Mouse (Mus musculus): ENCODE measurements around the gene Eid3.

Gene Eid3

DNA sequence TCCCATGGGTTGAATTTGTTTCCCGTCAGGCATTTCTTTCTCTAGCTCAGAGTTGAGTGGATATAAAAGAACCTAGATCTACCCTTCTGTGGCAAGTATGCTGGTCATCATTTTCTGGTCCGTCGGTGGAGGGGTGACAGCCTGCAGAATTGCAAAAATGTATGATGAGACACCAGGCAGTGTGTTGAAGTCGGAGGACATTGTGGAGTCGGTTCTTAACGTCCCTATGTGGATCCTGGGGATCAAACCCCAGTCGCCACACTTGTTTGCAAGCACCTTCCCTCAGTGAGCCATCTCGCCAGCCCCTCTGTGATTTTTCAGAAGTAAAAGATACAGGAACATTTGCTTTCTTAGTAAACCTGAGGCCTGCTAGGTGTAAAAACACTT, 5.5 kb upstream of the Eid3 start:
- no peak for DNase-seq (ENCODE audit: low spot score)

DNA sequence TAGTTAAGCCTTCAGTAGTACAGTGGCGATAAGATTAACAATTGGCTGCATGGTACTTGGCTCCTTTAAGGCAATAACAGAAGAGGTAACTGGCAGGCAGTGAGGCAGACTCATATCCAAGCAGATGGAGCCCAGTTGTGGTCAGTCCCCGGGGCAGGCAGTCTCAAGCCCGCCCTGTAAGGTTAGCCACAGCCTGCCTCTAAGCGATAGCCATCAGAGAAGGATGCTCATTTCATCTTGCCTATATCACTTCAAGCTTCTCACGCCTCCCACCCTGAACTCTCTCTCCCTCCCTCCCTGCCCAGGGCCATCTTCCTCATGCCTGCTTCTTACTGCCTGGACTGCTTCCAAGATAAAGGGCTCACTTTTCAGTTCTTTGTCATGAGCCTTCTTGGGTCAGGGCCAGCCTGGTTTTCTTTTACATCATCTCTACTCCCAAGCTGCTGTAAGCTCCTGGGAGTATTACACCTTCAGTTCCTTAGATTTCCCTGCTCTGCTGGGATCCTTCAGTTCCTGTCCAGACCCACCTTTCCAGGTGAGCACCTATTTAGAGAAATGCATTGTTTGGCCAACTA, 3.2 kb upstream of the Eid3 start:
- no peak for DNase-seq (ENCODE audit: low spot score)

- no peak for DNase-seq (ENCODE audit: low spot score)
Measured at GRCm38 (mm10) chr10:82863827-82864226, 2.6 kb upstream of the Eid3 start.

DNA sequence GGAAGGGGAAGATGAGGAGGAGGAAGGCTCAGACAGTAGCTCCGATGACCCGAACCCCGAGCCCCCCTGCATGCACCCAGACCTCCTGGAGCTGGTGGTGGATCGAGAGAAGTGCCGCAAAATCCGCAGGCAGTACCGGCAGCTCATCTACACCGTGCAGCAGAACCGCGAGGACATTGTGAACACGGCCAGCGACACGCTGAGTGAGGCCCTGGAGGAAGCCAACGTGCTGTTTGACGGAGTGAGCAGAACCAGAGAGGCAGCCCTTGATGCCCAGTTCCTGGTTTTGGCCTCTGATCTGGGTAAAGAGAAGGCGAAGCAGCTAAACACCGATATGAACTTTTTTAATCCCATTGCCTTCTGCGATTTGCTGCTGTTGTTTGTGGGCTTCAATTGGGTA, 406 bp downstream of the Eid3 start:
- DNase-seq (ENCODE audit: low spot score) = no peak

GRCm38 (mm10) chr10:82868418-82869086, 2.1 kb downstream of the Eid3 start:
- DNase-seq (ENCODE audit: low spot score) = no peak

- no peak for DNase-seq (ENCODE audit: low spot score)
Measured at GRCm38 (mm10) chr10:82875446-82875845, 9.0 kb downstream of the Eid3 start.

- no peak for DNase-seq (ENCODE audit: low spot score)
Measured at GRCm38 (mm10) chr10:82876076-82876796, 9.8 kb downstream of the Eid3 start.

DNA sequence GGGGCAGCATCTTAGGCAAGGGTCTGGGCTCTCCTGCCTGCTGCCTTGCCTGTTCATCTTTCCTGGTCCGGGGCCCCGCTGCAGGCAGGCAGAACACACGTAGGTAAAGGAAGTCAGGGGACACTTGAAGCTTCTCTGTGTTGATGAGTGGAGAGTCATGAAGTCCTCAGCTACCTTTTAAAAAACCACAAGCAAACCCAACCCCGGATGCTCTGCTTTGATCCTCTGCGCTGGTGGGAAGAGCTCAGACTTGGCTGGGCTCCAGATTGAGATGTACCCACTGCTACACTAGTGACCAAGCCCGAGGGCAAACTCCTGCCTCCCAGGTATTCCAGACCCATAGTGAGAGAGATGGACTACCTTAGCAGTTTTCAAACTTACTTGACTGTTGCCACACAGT, 20.9 kb downstream of the Eid3 start:
- DNase-seq (ENCODE audit: low spot score) = no peak

DNA sequence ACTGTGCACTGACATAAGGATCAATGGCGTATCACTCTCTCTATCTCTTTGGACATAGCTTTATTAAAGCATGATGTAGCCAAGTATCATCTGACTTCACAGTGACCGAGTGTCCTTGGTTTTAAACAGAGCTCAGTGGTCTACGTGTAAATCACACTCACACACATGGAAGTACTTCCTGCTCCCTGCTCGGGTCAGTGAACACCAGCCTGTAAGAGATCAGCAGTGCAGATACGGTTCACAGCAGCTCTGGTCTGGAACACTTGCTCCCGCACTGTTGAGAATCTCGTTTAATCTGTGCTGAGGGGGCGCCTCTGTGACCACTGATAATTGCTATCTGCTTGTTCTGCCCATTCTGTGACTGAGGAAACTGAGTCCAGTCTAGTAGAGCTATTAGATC, 22.1 kb downstream of the Eid3 start:
- no peak for DNase-seq (ENCODE audit: low spot score)

GRCm38 (mm10) chr10:82889447-82889973, 23.1 kb downstream of the Eid3 start:
- peak; percentile 28 for DNase-seq (ENCODE audit: low spot score)

- no peak for DNase-seq (ENCODE audit: low spot score)
Measured at GRCm38 (mm10) chr10:82890936-82891335, 24.5 kb downstream of the Eid3 start.

- DNase-seq (ENCODE audit: low spot score) = no peak
Measured at GRCm38 (mm10) chr10:82891427-82891826, 25.0 kb downstream of the Eid3 start.

GRCm38 (mm10) chr10:82892442-82893055, 26.1 kb downstream of the Eid3 start:
- no peak for DNase-seq (ENCODE audit: low spot score)

DNA sequence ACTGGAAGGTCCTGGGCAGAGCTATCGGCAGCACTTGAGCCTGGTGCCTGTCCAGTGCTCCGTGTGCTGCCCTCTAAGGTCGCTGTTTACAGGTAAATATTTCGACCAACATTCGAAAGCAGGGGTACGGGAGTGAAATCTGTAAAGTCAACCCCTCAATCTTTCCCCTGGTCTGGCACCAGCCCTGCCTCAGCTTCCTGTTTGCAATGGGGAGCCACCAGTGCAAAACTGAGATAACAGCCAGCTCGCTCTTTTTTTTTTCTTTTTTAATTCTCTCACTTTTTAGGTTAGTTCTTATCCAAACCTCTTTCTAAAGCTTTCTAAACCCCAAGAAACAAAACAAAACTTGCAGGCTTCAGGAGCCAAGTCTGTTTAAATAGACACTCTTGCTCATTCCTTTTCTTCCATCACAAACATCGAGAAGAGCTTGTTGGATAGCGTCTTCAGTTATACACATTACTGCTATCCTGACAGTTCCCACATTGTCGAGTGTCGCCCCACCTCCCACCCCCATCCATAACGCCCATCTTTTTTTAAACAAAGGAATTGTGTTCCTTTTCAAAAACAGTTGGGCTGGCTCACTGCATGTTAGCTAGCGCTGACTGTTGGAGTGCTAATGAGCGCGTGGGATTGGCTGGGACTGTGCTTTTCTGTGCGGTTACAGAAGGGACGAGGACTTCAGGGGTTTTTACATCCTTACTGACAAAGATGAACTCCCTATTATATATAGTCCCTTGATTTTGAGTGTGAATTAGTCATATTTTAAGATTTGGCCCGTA, 27.6 kb downstream of the Eid3 start:
- no peak for DNase-seq (ENCODE audit: low spot score)

DNA sequence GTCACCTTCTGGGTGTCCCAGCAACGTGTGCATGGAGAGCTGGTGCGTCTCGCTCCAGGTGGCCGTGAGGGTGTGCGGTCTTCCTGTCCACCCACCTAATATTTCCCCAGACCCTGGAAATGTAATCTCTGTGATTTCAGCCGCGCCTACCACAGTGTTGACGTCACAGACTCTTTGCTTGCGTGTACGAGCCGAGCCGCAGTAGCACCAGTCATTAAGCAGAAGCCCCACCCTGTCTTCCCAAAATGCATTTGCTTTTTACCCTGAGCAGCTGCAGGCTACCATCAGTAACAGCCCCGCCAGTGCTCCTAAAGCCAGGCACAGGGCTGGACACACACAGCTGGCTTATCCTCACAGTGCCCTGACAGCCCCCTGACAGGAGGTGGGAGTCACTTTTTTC, 31.5 kb downstream of the Eid3 start:
- no peak for DNase-seq (ENCODE audit: low spot score)

DNA sequence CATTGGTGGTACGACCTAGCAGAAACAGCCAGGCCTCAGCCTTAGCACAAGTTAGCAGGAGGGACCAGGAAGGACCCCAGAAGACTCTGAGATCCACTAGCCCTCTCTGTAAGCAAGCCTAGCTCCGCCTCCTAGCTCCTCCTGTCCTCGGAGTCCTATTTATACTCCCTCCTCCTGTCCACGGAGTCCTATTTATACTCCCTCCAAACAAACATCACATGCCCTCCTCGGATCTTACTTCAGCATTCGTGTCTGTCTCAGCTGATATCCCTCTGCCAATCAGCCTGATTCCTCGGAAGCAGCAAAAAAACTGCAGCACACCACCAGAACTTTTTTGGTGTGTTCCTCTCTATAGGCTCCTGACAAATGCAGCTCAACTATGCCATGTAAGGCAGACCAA, 32.5 kb downstream of the Eid3 start:
- no peak for DNase-seq (ENCODE audit: low spot score)

- no peak for DNase-seq (ENCODE audit: low spot score)
Measured at GRCm38 (mm10) chr10:82899810-82900421, 33.5 kb downstream of the Eid3 start.

- DNase-seq (ENCODE audit: low spot score) = no peak
Measured at GRCm38 (mm10) chr10:82900546-82900945, 34.1 kb downstream of the Eid3 start.

- peak; percentile 78 for DNase-seq (ENCODE audit: low spot score)
Measured at GRCm38 (mm10) chr10:82901436-82901835, 35.0 kb downstream of the Eid3 start.

GRCm38 (mm10) chr10:82908526-82908925, 42.1 kb downstream of the Eid3 start:
- DNase-seq (ENCODE audit: low spot score) = no peak

DNA sequence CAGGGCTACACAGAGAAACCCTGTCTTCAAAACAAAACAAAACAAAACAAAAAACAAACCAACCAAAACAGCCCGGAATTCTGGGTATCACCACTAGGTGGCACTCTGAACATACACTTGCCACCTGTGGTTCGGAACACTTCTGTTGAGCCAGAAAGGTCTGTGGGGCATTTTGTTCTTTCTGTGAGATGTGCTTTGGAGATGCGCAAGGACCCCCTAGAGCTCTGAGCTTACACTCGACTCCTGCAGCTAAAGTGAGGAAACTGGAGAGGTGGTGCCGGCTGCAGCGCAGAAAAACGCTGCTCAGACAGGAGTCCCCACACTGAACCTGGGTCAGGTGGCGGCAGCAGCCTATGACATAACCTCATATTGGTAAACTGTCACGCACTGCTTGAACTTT, 43.0 kb downstream of the Eid3 start:
- peak; percentile 21 for DNase-seq (ENCODE audit: low spot score)

DNA sequence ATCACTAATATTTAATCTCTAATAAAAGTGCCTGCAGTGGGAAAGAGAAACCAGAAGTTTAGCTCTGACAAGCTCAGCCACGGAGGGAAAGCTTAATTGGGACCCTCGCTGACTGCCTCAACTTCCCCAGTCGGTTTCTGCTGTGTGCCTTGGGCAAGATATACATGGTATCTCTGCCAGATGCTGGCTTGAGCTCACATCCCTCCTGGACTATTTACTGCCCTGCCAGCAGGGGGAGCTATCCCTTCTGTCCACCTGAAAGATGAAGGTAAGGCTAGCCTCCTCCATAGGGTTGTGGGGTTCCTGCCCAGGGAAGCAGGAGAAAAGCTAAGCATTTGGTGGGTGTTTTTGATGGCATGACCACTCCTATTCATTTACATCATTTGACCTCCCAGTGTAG, 43.8 kb downstream of the Eid3 start:
- DNase-seq (ENCODE audit: low spot score) = no peak
